Mouse (Mus musculus) forebrain, embryonic 14.5 days (tissue): ENCODE results near the gene Dusp7. TPM values are rescaled to one million over a fixed set of nuclear protein-coding genes. Genes with fewer than 3 reads are reported as not detected.

Source experiments
- ATAC-seq: fragments of 200-750 bp; cut with Nextera tagmentation; 2 replicates; pipeline ENCODE4 v1.8.0; 2017; ENCODE audit warnings: mild to moderate bottlenecking, moderate library complexity
- DNase-seq: peaks from one replicate; pipeline ENCODE4 v3.0.0-alpha.2; 2015; ENCODE audit warnings: low spot score
- H3K27ac ChIP-seq: fragments of 300-500 bp; sonication (generic); 2 replicates; pipeline ENCODE4 v1.5.1; 2014; ENCODE audit warnings: low read depth, mild to moderate bottlenecking, control low read depth, low read length, moderate library complexity
- H3K27me3 ChIP-seq: fragments of 300-500 bp; sonication (generic); replicated peaks from 2 replicates; pipeline ENCODE4 v1.6.1; 2014; ENCODE audit warnings: low read length, control low read depth, mixed read lengths; ENCODE audit not compliant: control insufficient read depth, insufficient read depth
- H3K36me3 ChIP-seq: fragments of 300-500 bp; sonication (generic); 2 replicates; pipeline ENCODE4 v1.6.1; 2014; ENCODE audit warnings: low read length, control low read depth; ENCODE audit not compliant: control insufficient read depth, insufficient read depth
- H3K4me1 ChIP-seq: fragments of 300-500 bp; sonication (generic); 2 replicates; pipeline ENCODE4 v1.6.1; 2014; ENCODE audit warnings: antibody characterized with exemption, low read length, control low read depth; ENCODE audit not compliant: control insufficient read depth, insufficient read depth
- H3K4me2 ChIP-seq: fragments of 300-500 bp; sonication (generic); 2 replicates; pipeline ENCODE4 v1.6.1; 2014; ENCODE audit warnings: mild to moderate bottlenecking, control low read depth, low read length
- H3K4me3 ChIP-seq: fragments of 300-500 bp; sonication (generic); 2 replicates; pipeline ENCODE4 v1.5.1; 2014; ENCODE audit warnings: low read depth, low read length, control low read depth
- H3K9ac ChIP-seq: fragments of 300-500 bp; sonication (generic); 2 replicates; pipeline ENCODE4 v1.6.1; 2014; ENCODE audit warnings: mild to moderate bottlenecking, low read length, control low read depth, moderate library complexity
- H3K9me3 ChIP-seq: fragments of 300-500 bp; sonication (generic); replicated peaks from 2 replicates; pipeline ENCODE4 v1.6.1; 2016; ENCODE audit warnings: low read length, control low read depth, mixed read lengths; ENCODE audit not compliant: control insufficient read depth
- WGBS: fragments of 180-500 bp; shearing (Covaris S2); extraction: QIAGEN DNeasy Blood & Tissue Kit; methylation state at CpG from one replicate; pipeline ENCODE4 v1.1.7; 2014; 5-methylcytosine and 5-hydroxymethylcytosine counted together
- polyA plus RNA-seq: library from polyadenylated mRNA; unstranded; fragments of >200 nt; fragmentation: Nextera tagmentation; extraction: Ambion mirVana; gene quantifications from 2 replicates; pipeline ENCODE4 v1.2.1, GENCODE M21; 2014

The Dusp7 gene
- polyA plus RNA-seq, 1 experiment from 2014 or later, result 11.3 TPM

- Histone ChIP-seq H3K4me3 (no peak overlapping the region), H3K27ac (no peak overlapping the region), H3K9me3 (no peaks in the 10 kb centered on the region), H3K4me2 (no peak overlapping the region), H3K27me3 (no peaks in the 10 kb centered on the region), H3K9ac (no peak overlapping the region), H3K4me1 (peaks cover 22% of the 10 kb centered on the region), H3K36me3 (no peaks in the 10 kb centered on the region)
- ATAC-seq (no peak), DNase-seq (no peak)
- 80% methylated on average over 12 of the region's 12 CpGs for WGBS
Measured at GRCm38 (mm10) chr9:106386181-106386864, 17.9 kb downstream of the Dusp7 start.

- Histone ChIP-seq H3K9me3 (no peaks in the 10 kb centered on the region), H3K4me3 (no peak overlapping the region), H3K9ac (no peak overlapping the region), H3K27me3 (no peaks in the 10 kb centered on the region), H3K4me2 (no peak overlapping the region), H3K36me3 (no peaks in the 10 kb centered on the region), H3K27ac (no peak overlapping the region), H3K4me1 (peaks cover 8% of the 10 kb centered on the region)
- ATAC-seq (no peak), DNase-seq (no peak)
- 80% methylated on average over 11 of the region's 11 CpGs for WGBS
Measured at GRCm38 (mm10) chr9:106392828-106393527, 24.5 kb downstream of the Dusp7 start.

GRCm38 (mm10) chr9:106393548-106393947 lies 25.1 kb downstream of the Dusp7 start:
- Histone ChIP-seq H3K4me2 (no peak overlapping the region), H3K27me3 (no peaks in the 10 kb centered on the region), H3K4me3 (no peak overlapping the region), H3K9me3 (no peaks in the 10 kb centered on the region), H3K4me1 (peaks cover 8% of the 10 kb centered on the region), H3K27ac (no peak overlapping the region), H3K36me3 (no peaks in the 10 kb centered on the region), H3K9ac (no peak overlapping the region)
- ATAC-seq (no peak), DNase-seq (peak; percentile 38)
- WGBS, result 79% methylated on average over 8 of the region's 8 CpGs

- ATAC-seq (peak; percentile 58), DNase-seq (peak; percentile 56)
- WGBS, result 23% methylated on average over 11 of the region's 11 CpGs
- Histone ChIP-seq H3K36me3 (no peaks in the 10 kb centered on the region), H3K4me2 (no peak overlapping the region), H3K9ac (no peak overlapping the region), H3K27ac (no peak overlapping the region), H3K9me3 (no peaks in the 10 kb centered on the region), H3K4me3 (no peak overlapping the region), H3K27me3 (no peaks in the 10 kb centered on the region), H3K4me1 (peaks cover 8% of the 10 kb centered on the region)
Measured at GRCm38 (mm10) chr9:106394649-106395602, 26.5 kb downstream of the Dusp7 start.

GRCm38 (mm10) chr9:106397733-106398132 lies 29.3 kb downstream of the Dusp7 start:
- no peak overlapping the region for H3K9ac ChIP-seq
- WGBS, result 91% methylated on average over 4 of the region's 4 CpGs
- H3K27ac ChIP-seq, result no peak overlapping the region
- DNase-seq (no peak), ATAC-seq (no peak)
- no peak overlapping the region for H3K4me3 ChIP-seq
- H3K9me3 ChIP-seq, result no peaks in the 10 kb centered on the region
- H3K36me3 ChIP-seq, result no peaks in the 10 kb centered on the region
- no peaks in the 10 kb centered on the region for H3K27me3 ChIP-seq
- peaks cover 8% of the 10 kb centered on the region for H3K4me1 ChIP-seq
- no peak overlapping the region for H3K4me2 ChIP-seq

GRCm38 (mm10) chr9:106398667-106399311 lies 30.4 kb downstream of the Dusp7 start:
- Histone ChIP-seq H3K36me3 (no peaks in the 10 kb centered on the region), H3K4me2 (no peak overlapping the region), H3K27ac (no peak overlapping the region), H3K9ac (no peak overlapping the region), H3K4me1 (peaks cover 8% of the 10 kb centered on the region), H3K27me3 (no peaks in the 10 kb centered on the region), H3K9me3 (no peaks in the 10 kb centered on the region), H3K4me3 (no peak overlapping the region)
- ATAC-seq (no peak), DNase-seq (no peak)
- WGBS, result 81% methylated on average over 9 of the region's 9 CpGs

GRCm38 (mm10) chr9:106399808-106400207 lies 31.4 kb downstream of the Dusp7 start:
- peaks cover 6% of the 10 kb centered on the region for H3K4me1 ChIP-seq
- H3K4me3 ChIP-seq, result no peak overlapping the region
- WGBS, result 89% methylated on average over 3 of the region's 3 CpGs

GRCm38 (mm10) chr9:106402149-106402548 lies 33.7 kb downstream of the Dusp7 start:
- WGBS, result 79% methylated on average over 5 of the region's 5 CpGs
- no peak for ATAC-seq

More at GRCm38 (mm10) chr9:106399808-106400207, 31.4 kb downstream of the Dusp7 start:
- no peaks in the 10 kb centered on the region for H3K27me3 ChIP-seq
- no peak for ATAC-seq
- H3K36me3 ChIP-seq, result no peaks in the 10 kb centered on the region
- H3K27ac ChIP-seq, result no peak overlapping the region
- no peak for DNase-seq
- no peak overlapping the region for H3K9ac ChIP-seq
- no peak overlapping the region for H3K4me2 ChIP-seq
- H3K9me3 ChIP-seq, result no peaks in the 10 kb centered on the region

More at GRCm38 (mm10) chr9:106402149-106402548, 33.7 kb downstream of the Dusp7 start:
- Histone ChIP-seq H3K27me3 (no peaks in the 10 kb centered on the region), H3K4me2 (no peak overlapping the region), H3K9me3 (no peaks in the 10 kb centered on the region), H3K4me3 (no peak overlapping the region), H3K36me3 (no peaks in the 10 kb centered on the region), H3K9ac (no peak overlapping the region), H3K4me1 (no peaks in the 10 kb centered on the region), H3K27ac (no peak overlapping the region)
- no peak for DNase-seq
